Mouse (Mus musculus) heart, embryonic 10.5 days (tissue): ENCODE results near the gene Synpo2. TPM values are rescaled to one million over a fixed set of nuclear protein-coding genes. Genes with fewer than 3 reads are reported as not detected.

Experiments
- DNase-seq: peaks from one replicate; pipeline ENCODE4 v3.0.0-alpha.2; 2017; ENCODE audit warnings: low spot score
- H3K27ac ChIP-seq: fragments of 300-500 bp; sonication (generic); 2 replicates; pipeline ENCODE4 v1.5.1; 2016; ENCODE audit warnings: mild to moderate bottlenecking
- H3K27me3 ChIP-seq: fragments of 300-500 bp; sonication (generic); 2 replicates; pipeline ENCODE4 v1.6.1; 2016; ENCODE audit warnings: mild to moderate bottlenecking; ENCODE audit not compliant: poor library complexity, insufficient read depth, severe bottlenecking
- H3K36me3 ChIP-seq: fragments of 300-500 bp; sonication (generic); 2 replicates; pipeline ENCODE4 v1.6.1; 2016; ENCODE audit warnings: mild to moderate bottlenecking, moderate library complexity
- H3K4me1 ChIP-seq: fragments of 300-500 bp; sonication (generic); 2 replicates; pipeline ENCODE4 v1.6.1; 2016; ENCODE audit warnings: mild to moderate bottlenecking
- H3K4me3 ChIP-seq: fragments of 300-500 bp; sonication (generic); 2 replicates; pipeline ENCODE4 v1.5.1; 2016; ENCODE audit warnings: mild to moderate bottlenecking, moderate library complexity
- H3K9me3 ChIP-seq: fragments of 300-500 bp; sonication (generic); 2 replicates; pipeline ENCODE4 v1.6.1; 2016; ENCODE audit warnings: mild to moderate bottlenecking, moderate library complexity
- WGBS: fragments of 180-500 bp; shearing (Covaris S2); methylation state at CpG from one replicate; pipeline ENCODE4 v1.1.7; 2016; 5-methylcytosine and 5-hydroxymethylcytosine counted together
- polyA plus RNA-seq: library from polyadenylated mRNA; unstranded; fragments of >200 nt; fragmentation: Nextera tagmentation; extraction: Ambion mirVana; gene quantifications from 2 replicates; pipeline ENCODE4 v1.2.1, GENCODE M21; 2016

The Synpo2 gene
- 17.7 and 25.2 TPM in 2 replicates for polyA plus RNA-seq

- H3K27ac ChIP-seq = peak within 1 kb of the TSS; percentile 78
- no peaks in the 10 kb centered on the region for H3K27me3 ChIP-seq
- H3K36me3 ChIP-seq = peaks cover 6% of the 10 kb centered on the region; the same call in 1 of the 2 replicates
- peaks cover 29% of the 10 kb centered on the region for H3K4me1 ChIP-seq
- peak within 1 kb of the TSS; percentile 64 for H3K4me3 ChIP-seq
- H3K9me3 ChIP-seq = 0 out of 2 replicates have a peak, but pooled peaks cover 6% of the 10 kb centered on the region
- 1% methylated on average over 20 of the region's 20 CpGs for WGBS
- peak; percentile 84 for DNase-seq
Observed at GRCm38 (mm10) chr3:123235921-123236320, at the start of gene Synpo2. Gene Synpo2 (minus strand): TSS chr3:123236149.

GRCm38 (mm10) chr3:123285649-123286048, 49.7 kb upstream of the Synpo2 start:
- Histone ChIP-seq H3K4me3 (no peak overlapping the region), H3K27ac (no peak overlapping the region), H3K36me3 (peaks cover 62% of the 10 kb centered on the region), H3K4me1 (peaks cover 31% of the 10 kb centered on the region), H3K9me3 (no peaks in the 10 kb centered on the region), H3K27me3 (no peaks in the 10 kb centered on the region)
- no peak for DNase-seq

DNA sequence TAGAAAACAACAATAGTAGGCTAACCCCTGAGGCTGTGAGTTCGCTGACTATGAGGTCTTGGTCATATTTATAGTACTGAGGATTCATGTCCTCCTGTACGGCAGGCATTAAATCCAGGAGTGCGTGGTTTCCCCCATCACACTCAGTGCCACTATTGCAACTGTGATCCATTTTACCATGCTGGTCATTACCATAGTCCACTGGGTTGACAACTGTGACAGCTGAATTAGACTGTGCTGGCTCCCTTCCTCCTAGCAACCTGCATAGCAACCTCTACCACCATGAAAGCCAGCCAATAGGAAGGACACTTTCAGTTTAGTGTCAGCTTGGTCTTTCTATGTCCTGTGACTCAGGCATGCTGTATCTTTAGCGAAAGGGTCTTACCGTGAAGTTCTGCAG, 48.3 kb upstream of the Synpo2 start:
- H3K36me3 ChIP-seq = peaks cover 69% of the 10 kb centered on the region
- WGBS = 93% methylated on average over 5 of the region's 5 CpGs
- no peak overlapping the region for H3K4me3 ChIP-seq
- H3K9me3 ChIP-seq = no peaks in the 10 kb centered on the region
- H3K27me3 ChIP-seq = no peaks in the 10 kb centered on the region
- peaks cover 26% of the 10 kb centered on the region for H3K4me1 ChIP-seq
- no peak overlapping the region for H3K27ac ChIP-seq
- DNase-seq = no peak

- DNase-seq = no peak
- Histone ChIP-seq H3K27ac (peak overlapping the region; percentile 52; the same call in 1 of the 2 replicates), H3K27me3 (no peaks in the 10 kb centered on the region), H3K4me1 (peaks cover 17% of the 10 kb centered on the region), H3K4me3 (no peak overlapping the region), H3K36me3 (peaks cover 81% of the 10 kb centered on the region), H3K9me3 (no peaks in the 10 kb centered on the region)
- 50% methylated on average over 12 of the region's 12 CpGs for WGBS
Observed at GRCm38 (mm10) chr3:123282866-123283615, 47.1 kb upstream of the Synpo2 start.

DNA sequence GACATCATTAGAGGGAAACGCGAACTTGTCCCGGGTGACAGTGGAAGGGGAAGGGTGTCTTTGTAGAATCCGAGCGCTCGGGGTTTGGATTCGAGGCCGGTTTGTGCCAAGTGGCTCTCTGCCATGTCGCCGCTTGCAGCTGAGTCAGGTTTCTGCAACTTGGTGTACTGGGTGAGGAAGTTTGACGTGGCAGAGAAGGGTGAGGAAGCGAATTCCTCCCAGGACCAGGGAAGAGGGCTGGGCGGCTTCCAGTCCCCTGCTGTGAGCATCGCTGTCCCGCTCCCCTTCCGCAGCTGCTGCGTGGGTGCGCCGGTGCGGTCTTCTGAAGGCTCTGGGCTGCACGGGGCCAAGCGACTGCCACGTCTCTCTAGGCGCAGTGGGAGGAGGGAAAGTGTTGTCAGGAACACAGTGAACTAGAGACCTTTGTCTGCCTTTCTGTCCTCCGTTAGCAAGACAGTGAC, 31.8 kb upstream of the Synpo2 start:
- Histone ChIP-seq H3K4me1 (peaks cover 8% of the 10 kb centered on the region), H3K36me3 (peaks cover 33% of the 10 kb centered on the region), H3K27ac (peak overlapping the region; percentile 93), H3K4me3 (peak overlapping the region; percentile 96), H3K27me3 (no peaks in the 10 kb centered on the region), H3K9me3 (no peaks in the 10 kb centered on the region)
- 0% methylated on average over 25 of the region's 25 CpGs for WGBS
- DNase-seq = peak; percentile 84

- peak; percentile 85 for DNase-seq
- Histone ChIP-seq H3K9me3 (no peaks in the 10 kb centered on the region), H3K27ac (peak within 1 kb of the TSS; percentile 93), H3K27me3 (no peaks in the 10 kb centered on the region), H3K36me3 (peaks cover 26% of the 10 kb centered on the region), H3K4me1 (peaks cover 8% of the 10 kb centered on the region), H3K4me3 (peak within 1 kb of the TSS; percentile 96)
- WGBS = 3% methylated on average over 68 of the region's 68 CpGs
Observed at GRCm38 (mm10) chr3:123266753-123267651, 31.1 kb upstream of the Synpo2 start, which contains the start of gene Sec24d. Gene Sec24d (plus strand): TSS chr3:123267455.

- H3K27ac ChIP-seq = peak overlapping the region; percentile 74; the same call in 1 of the 2 replicates
- H3K27me3 ChIP-seq = no peaks in the 10 kb centered on the region
- H3K4me3 ChIP-seq = peak overlapping the region; percentile 48
- no peak for DNase-seq
- H3K36me3 ChIP-seq = peaks cover 3% of the 10 kb centered on the region
- H3K4me1 ChIP-seq = peaks cover 8% of the 10 kb centered on the region
- H3K9me3 ChIP-seq = no peaks in the 10 kb centered on the region
- WGBS = 50% methylated on average over 6 of the region's 6 CpGs
Observed at GRCm38 (mm10) chr3:123264706-123265105, 28.8 kb upstream of the Synpo2 start.

GRCm38 (mm10) chr3:123258709-123259108, 22.8 kb upstream of the Synpo2 start:
- peaks cover 5% of the 10 kb centered on the region; the same call in 1 of the 2 replicates for H3K4me1 ChIP-seq
- whole genome bisulfite sequencing = 68% methylated on average over 4 of the region's 4 CpGs
- no peak overlapping the region for H3K27ac ChIP-seq
- no peak for DNase-seq
- H3K36me3 ChIP-seq = no peaks in the 10 kb centered on the region
- no peaks in the 10 kb centered on the region for H3K9me3 ChIP-seq
- H3K27me3 ChIP-seq = no peaks in the 10 kb centered on the region
- H3K4me3 ChIP-seq = no peak overlapping the region

- Histone ChIP-seq H3K27me3 (no peaks in the 10 kb centered on the region), H3K27ac (no peak overlapping the region), H3K9me3 (no peaks in the 10 kb centered on the region), H3K36me3 (no peaks in the 10 kb centered on the region), H3K4me3 (no peak overlapping the region), H3K4me1 (peaks cover 5% of the 10 kb centered on the region; the same call in 1 of the 2 replicates)
- WGBS = 67% methylated on average over 11 of the region's 11 CpGs
- no peak for DNase-seq
Observed at GRCm38 (mm10) chr3:123256181-123257101, 20.5 kb upstream of the Synpo2 start.

GRCm38 (mm10) chr3:123245646-123246045, 9.7 kb upstream of the Synpo2 start:
- no peak overlapping the region for H3K27ac ChIP-seq
- no peak for DNase-seq
- H3K27me3 ChIP-seq = no peaks in the 10 kb centered on the region
- WGBS = 68% methylated on average over 4 of the region's 4 CpGs
- H3K36me3 ChIP-seq = no peaks in the 10 kb centered on the region
- H3K4me3 ChIP-seq = no peak overlapping the region
- no peaks in the 10 kb centered on the region for H3K9me3 ChIP-seq
- peaks cover 7% of the 10 kb centered on the region; the same call in 1 of the 2 replicates for H3K4me1 ChIP-seq

DNA sequence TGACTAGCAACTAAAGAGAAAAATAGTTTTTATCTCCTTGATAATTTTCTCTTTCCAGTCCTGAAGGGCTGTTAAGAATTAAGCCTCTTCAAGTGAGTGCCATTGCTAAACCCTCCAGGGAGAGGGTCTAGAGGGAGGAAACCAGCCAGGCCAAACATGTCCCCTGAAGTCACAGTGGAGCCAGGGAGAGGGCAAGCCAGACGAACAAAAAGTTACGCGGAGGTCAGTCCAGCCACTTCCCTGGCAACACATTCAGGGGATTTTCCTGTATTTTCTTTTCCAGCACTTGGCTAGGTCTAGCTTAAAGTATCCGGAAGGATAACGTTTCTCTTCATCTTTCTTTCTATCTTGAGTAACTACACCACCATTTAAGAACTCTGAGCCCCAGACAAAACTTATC, 8.4 kb upstream of the Synpo2 start:
- Histone ChIP-seq H3K9me3 (no peaks in the 10 kb centered on the region), H3K4me3 (no peak overlapping the region), H3K4me1 (peaks cover 7% of the 10 kb centered on the region; the same call in 1 of the 2 replicates), H3K36me3 (no peaks in the 10 kb centered on the region), H3K27me3 (no peaks in the 10 kb centered on the region), H3K27ac (peak overlapping the region; percentile 69; the same call in 1 of the 2 replicates)
- 36% methylated on average over 5 of the region's 5 CpGs for WGBS
- no peak for DNase-seq

DNA sequence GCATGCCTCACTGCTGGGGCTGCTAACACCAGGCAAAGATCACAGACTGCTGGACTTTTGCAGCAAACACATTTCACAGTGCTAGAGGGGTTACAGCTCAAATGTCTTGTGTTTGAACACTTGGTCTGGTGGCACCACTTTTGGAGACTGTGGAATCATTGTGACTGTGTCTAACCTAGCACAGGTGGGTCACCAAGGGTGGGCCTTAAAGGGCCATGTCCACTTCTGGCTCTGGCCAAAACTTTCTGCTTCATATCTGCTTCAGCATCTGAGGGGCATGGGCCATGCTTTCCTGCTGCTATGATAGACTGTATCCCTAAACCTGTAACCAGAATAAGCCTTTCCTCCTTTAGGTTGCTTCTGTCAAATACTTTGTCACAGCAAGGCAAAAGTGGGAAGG, 1.5 kb upstream of the Synpo2 start:
- peak overlapping the region; percentile 78 for H3K27ac ChIP-seq
- no peaks in the 10 kb centered on the region for H3K9me3 ChIP-seq

More for the DNA sequence above, 1.5 kb upstream of the Synpo2 start:
- H3K4me3 ChIP-seq = peak overlapping the region; percentile 64
- no peaks in the 10 kb centered on the region for H3K27me3 ChIP-seq
- peaks cover 29% of the 10 kb centered on the region for H3K4me1 ChIP-seq
- no peak for DNase-seq
- H3K36me3 ChIP-seq = no peaks in the 10 kb centered on the region
